Mouse (Mus musculus) olfactory bulb, adult 2 months (tissue): ENCODE data around the gene Hoxb5.

ENCODE experiments used
- CTCF ChIP-seq: fragments of 200-500 bp; IDR thresholded peaks from 2 replicates; pipeline ENCODE4 v1.5.1; 2012; ENCODE audit warnings: low read depth, mild to moderate bottlenecking, low read length, moderate library complexity; ENCODE audit not compliant: insufficient read depth
- POLR2A ChIP-seq: fragments of 200-500 bp; IDR thresholded peaks from 2 replicates; pipeline ENCODE4 v1.6.1; 2012; ENCODE audit warnings: mild to moderate bottlenecking, low read depth, low read length, moderate library complexity; ENCODE audit not compliant: insufficient read depth

GRCm38 (mm10) chr11:96322738-96323137 lies 19.6 kb downstream of the Hoxb5 start:
- TF ChIP-seq POLR2A (no peak), CTCF (no peak)
